Mouse (Mus musculus): ENCODE measurements around the gene Rabggtb. TPM values are rescaled to one million over a fixed set of nuclear protein-coding genes. Genes with fewer than 3 reads are reported as not detected.
A peak's percentile ranks its signal among the peaks of the same experiment; 100 is the strongest.
"Not testable (repeated sequence)": the region's sequence is repeated elsewhere in the genome, so short reads cannot be mapped to it uniquely, and the experiment has no call there.

Rabggtb gene
- polyA plus RNA-seq, 1 experiment from 2014 or later, result 36.7 TPM

- Histone ChIP-seq H3K36me3 (ENCODE audit: control insufficient read depth, insufficient read depth) (no peaks in the 10 kb centered on the region), H3K9ac (ENCODE audit: low read depth, low read length) (no peak overlapping the region), H3K27me3 (replicated peaks; ENCODE audit: control insufficient read depth, insufficient read depth, low read length) (no peaks in the 10 kb centered on the region), H3K4me3 (ENCODE audit: low read depth, low read length) (no peak overlapping the region), H3K4me2 (replicated peaks; ENCODE audit: low read depth) (no peak overlapping the region), H3K4me1 (replicated peaks; ENCODE audit: control insufficient read depth, insufficient read depth, low read length) (no peaks in the 10 kb centered on the region), H3K27ac (ENCODE audit: low read depth, low read length) (no peak overlapping the region), H3K9me3 (ENCODE audit: control insufficient read depth) (no peaks in the 10 kb centered on the region)
- no peak for ATAC-seq
- WGBS, result 58% methylated on average over 6 of the region's 6 CpGs
- no peak for TF ChIP-seq CTCF (IDR thresholded peaks at IDR 0.05; ENCODE audit: low read depth)
Measured at GRCm38 (mm10) chr3:153888141-153888540, 24.7 kb downstream of the Rabggtb start.

GRCm38 (mm10) chr3:153886296-153886695, 26.5 kb downstream of the Rabggtb start:
- peak; percentile 21; the same call in 1 of the 2 replicates for TF ChIP-seq CTCF (IDR thresholded peaks at IDR 0.05; ENCODE audit: low read depth)
- Histone ChIP-seq H3K4me3 (ENCODE audit: low read depth, low read length) (no peak overlapping the region), H3K9me3 (ENCODE audit: control insufficient read depth) (no peaks in the 10 kb centered on the region), H3K9ac (ENCODE audit: low read depth, low read length) (no peak overlapping the region), H3K4me2 (replicated peaks; ENCODE audit: low read depth) (no peak overlapping the region), H3K27ac (ENCODE audit: low read depth, low read length) (no peak overlapping the region), H3K27me3 (replicated peaks; ENCODE audit: control insufficient read depth, insufficient read depth, low read length) (no peaks in the 10 kb centered on the region), H3K4me1 (replicated peaks; ENCODE audit: control insufficient read depth, insufficient read depth, low read length) (no peaks in the 10 kb centered on the region), H3K36me3 (ENCODE audit: control insufficient read depth, insufficient read depth) (no peaks in the 10 kb centered on the region)
- no peak for ATAC-seq

GRCm38 (mm10) chr3:153871396-153871795, 41.4 kb downstream of the Rabggtb start:
- no peak overlapping the region for H3K4me2 ChIP-seq (replicated peaks; ENCODE audit: low read depth)
- no peak overlapping the region for H3K27ac ChIP-seq (ENCODE audit: low read depth, low read length)
- ATAC-seq, result no peak
- H3K9me3 ChIP-seq (ENCODE audit: control insufficient read depth), result no peaks in the 10 kb centered on the region
- H3K4me3 ChIP-seq (ENCODE audit: low read depth, low read length), result no peak overlapping the region
- H3K9ac ChIP-seq (ENCODE audit: low read depth, low read length), result no peak overlapping the region
- WGBS, result 86% methylated on average over 5 of the region's 5 CpGs
- TF ChIP-seq CTCF (IDR thresholded peaks at IDR 0.05; ENCODE audit: low read depth), result no peak
- H3K27me3 ChIP-seq (replicated peaks; ENCODE audit: control insufficient read depth, insufficient read depth, low read length), result no peaks in the 10 kb centered on the region
- H3K36me3 ChIP-seq (ENCODE audit: control insufficient read depth, insufficient read depth), result no peaks in the 10 kb centered on the region
- no peaks in the 10 kb centered on the region for H3K4me1 ChIP-seq (replicated peaks; ENCODE audit: control insufficient read depth, insufficient read depth, low read length)

- H3K9me3 ChIP-seq (ENCODE audit: control insufficient read depth), result no peaks in the 10 kb centered on the region
- peak; percentile 65 for TF ChIP-seq CTCF (IDR thresholded peaks at IDR 0.05; ENCODE audit: low read depth)
- no peaks in the 10 kb centered on the region for H3K4me1 ChIP-seq (replicated peaks; ENCODE audit: control insufficient read depth, insufficient read depth, low read length)
- H3K9ac ChIP-seq (ENCODE audit: low read depth, low read length), result no peak overlapping the region
- ATAC-seq, result no peak
- no peak overlapping the region for H3K4me2 ChIP-seq (replicated peaks; ENCODE audit: low read depth)
- no peak overlapping the region for H3K27ac ChIP-seq (ENCODE audit: low read depth, low read length)
- no peaks in the 10 kb centered on the region for H3K27me3 ChIP-seq (replicated peaks; ENCODE audit: control insufficient read depth, insufficient read depth, low read length)
- WGBS, result 69% methylated on average over 14 of the region's 14 CpGs
- no peak overlapping the region for H3K4me3 ChIP-seq (ENCODE audit: low read depth, low read length)
- no peaks in the 10 kb centered on the region for H3K36me3 ChIP-seq (ENCODE audit: control insufficient read depth, insufficient read depth)
Measured at GRCm38 (mm10) chr3:153867149-153868136, 45.4 kb downstream of the Rabggtb start.

- Histone ChIP-seq H3K4me3 (ENCODE audit: low read depth, low read length) (no peak overlapping the region), H3K9ac (ENCODE audit: low read depth, low read length) (no peak overlapping the region), H3K4me2 (replicated peaks; ENCODE audit: low read depth) (no peak overlapping the region), H3K9me3 (ENCODE audit: control insufficient read depth) (no peaks in the 10 kb centered on the region), H3K27me3 (replicated peaks; ENCODE audit: control insufficient read depth, insufficient read depth, low read length) (no peaks in the 10 kb centered on the region), H3K36me3 (ENCODE audit: control insufficient read depth, insufficient read depth) (no peaks in the 10 kb centered on the region), H3K27ac (ENCODE audit: low read depth, low read length) (no peak overlapping the region), H3K4me1 (replicated peaks; ENCODE audit: control insufficient read depth, insufficient read depth, low read length) (no peaks in the 10 kb centered on the region)
- TF ChIP-seq CTCF (IDR thresholded peaks at IDR 0.05; ENCODE audit: low read depth), result peak; percentile 26; the same call in 1 of the 2 replicates
- WGBS, result 84% methylated on average over 4 of the region's 4 CpGs
- ATAC-seq, result no peak
Measured at GRCm38 (mm10) chr3:153864636-153865429, 48.0 kb downstream of the Rabggtb start.

- Histone ChIP-seq H3K36me3 (ENCODE audit: control insufficient read depth, insufficient read depth) (no peaks in the 10 kb centered on the region), H3K4me3 (ENCODE audit: low read depth, low read length) (no peak overlapping the region), H3K4me1 (replicated peaks; ENCODE audit: control insufficient read depth, insufficient read depth, low read length) (no peaks in the 10 kb centered on the region), H3K27me3 (replicated peaks; ENCODE audit: control insufficient read depth, insufficient read depth, low read length) (no peaks in the 10 kb centered on the region), H3K9me3 (ENCODE audit: control insufficient read depth) (no peaks in the 10 kb centered on the region), H3K9ac (ENCODE audit: low read depth, low read length) (no peak overlapping the region), H3K27ac (ENCODE audit: low read depth, low read length) (no peak overlapping the region), H3K4me2 (replicated peaks; ENCODE audit: low read depth) (no peak overlapping the region)
- TF ChIP-seq CTCF (IDR thresholded peaks at IDR 0.05; ENCODE audit: low read depth), result no peak
- 77% methylated on average over 2 of the region's 2 CpGs for WGBS
- no peak for ATAC-seq
Measured at GRCm38 (mm10) chr3:153863816-153864215, 49.0 kb downstream of the Rabggtb start.

- 89% methylated on average over 8 of the region's 8 CpGs for WGBS
- H3K4me3 ChIP-seq (ENCODE audit: low read depth, low read length); H3K36me3 ChIP-seq (ENCODE audit: control insufficient read depth, insufficient read depth); H3K9me3 ChIP-seq (ENCODE audit: control insufficient read depth); H3K4me1 ChIP-seq (replicated peaks; ENCODE audit: control insufficient read depth, insufficient read depth, low read length); H3K9ac ChIP-seq (ENCODE audit: low read depth, low read length); H3K4me2 ChIP-seq (replicated peaks; ENCODE audit: low read depth); H3K27ac ChIP-seq (ENCODE audit: low read depth, low read length); ATAC-seq; H3K27me3 ChIP-seq (replicated peaks; ENCODE audit: control insufficient read depth, insufficient read depth, low read length): not testable (repeated sequence)
Measured at GRCm38 (mm10) chr3:153860392-153860791, 52.4 kb downstream of the Rabggtb start.
